Mouse (Mus musculus) forebrain, embryonic 16.5 days (tissue): Measurements from ENCODE around the gene 0610010F05Rik. TPM values are rescaled to one million over a fixed set of nuclear protein-coding genes. Genes with fewer than 3 reads are reported as not detected.
"Not testable (repeated sequence)": the region's sequence is repeated elsewhere in the genome, so short reads cannot be mapped to it uniquely, and the experiment has no call there.

ENCODE experiments used
- ATAC-seq: fragments of 200-750 bp; cut with Nextera tagmentation; 2 replicates; pipeline ENCODE4 v1.8.0; 2017; ENCODE audit warnings: mild to moderate bottlenecking, moderate library complexity
- H3K27ac ChIP-seq: fragments of 300-500 bp; sonication (generic); 2 replicates; pipeline ENCODE4 v1.5.1; 2014; ENCODE audit warnings: low read length, control low read depth
- H3K27me3 ChIP-seq: fragments of 300-500 bp; sonication (generic); replicated peaks from 2 replicates; pipeline ENCODE4 v1.6.1; 2014; ENCODE audit warnings: low read length; ENCODE audit not compliant: control insufficient read depth, insufficient read depth
- H3K36me3 ChIP-seq: fragments of 300-500 bp; sonication (generic); 2 replicates; pipeline ENCODE4 v1.6.1; 2014; ENCODE audit not compliant: control insufficient read depth, insufficient read depth
- H3K4me1 ChIP-seq: fragments of 300-500 bp; sonication (generic); replicated peaks from 2 replicates; pipeline ENCODE4 v1.6.1; 2014; ENCODE audit warnings: low read length; ENCODE audit not compliant: control insufficient read depth, insufficient read depth
- H3K4me2 ChIP-seq: fragments of 300-500 bp; sonication (generic); 2 replicates; pipeline ENCODE4 v1.6.1; 2014; ENCODE audit warnings: mild to moderate bottlenecking, low read length, control low read depth
- H3K4me3 ChIP-seq: fragments of 300-500 bp; sonication (generic); replicated peaks from 2 replicates; pipeline ENCODE4 v1.5.1; 2014; ENCODE audit warnings: mild to moderate bottlenecking, low read length, control low read depth
- H3K9ac ChIP-seq: fragments of 300-500 bp; sonication (generic); replicated peaks from 2 replicates; pipeline ENCODE4 v1.6.1; 2014; ENCODE audit warnings: low read depth, low read length, control low read depth
- H3K9me3 ChIP-seq: fragments of 300-500 bp; sonication (generic); 2 replicates; pipeline ENCODE4 v1.6.1; 2016; ENCODE audit warnings: low read length; ENCODE audit not compliant: control insufficient read depth
- WGBS: fragments of 180-500 bp; shearing (Covaris S2); extraction: QIAGEN DNeasy Blood & Tissue Kit; methylation state at CpG from one replicate; pipeline ENCODE4 v1.1.7; 2014; 5-methylcytosine and 5-hydroxymethylcytosine counted together
- polyA plus RNA-seq: library from polyadenylated mRNA; unstranded; fragments of >200 nt; fragmentation: Nextera tagmentation; extraction: Ambion mirVana; gene quantifications from 2 replicates; pipeline ENCODE4 v1.2.1, GENCODE M21; 2015

Gene 0610010F05Rik
- polyA plus RNA-seq, 1 experiment from 2014 or later, result 137 TPM

DNA sequence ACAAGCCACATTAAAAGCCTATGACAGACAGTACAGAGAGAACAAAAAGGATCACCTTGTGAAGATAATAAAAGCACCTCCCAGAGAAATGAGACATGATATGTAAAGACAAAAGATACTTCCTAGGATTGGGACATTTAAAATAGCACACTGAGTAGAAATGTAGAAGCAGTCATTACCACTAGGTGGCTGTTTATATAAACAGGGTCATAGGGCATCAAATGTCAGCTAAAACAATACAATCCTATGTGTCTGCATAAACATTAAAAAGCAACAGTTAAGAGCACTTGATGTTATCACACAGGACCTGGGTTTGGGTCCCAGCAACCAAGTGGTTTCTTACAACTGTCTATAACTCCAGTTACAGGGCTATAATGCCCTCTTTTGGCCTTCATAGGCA lies 2.8 kb downstream of the 0610010F05Rik start:
- no peak overlapping the region for H3K27ac ChIP-seq
- no peaks in the 10 kb centered on the region for H3K27me3 ChIP-seq
- no peak overlapping the region for H3K4me3 ChIP-seq
- H3K4me2 ChIP-seq, result no peak overlapping the region
- no peaks in the 10 kb centered on the region for H3K9me3 ChIP-seq
- ATAC-seq, result no peak
- H3K36me3 ChIP-seq, result peaks cover 10% of the 10 kb centered on the region; the same call in 1 of the 2 replicates
- H3K4me1 ChIP-seq, result peaks cover 17% of the 10 kb centered on the region
- no peak overlapping the region for H3K9ac ChIP-seq

DNA sequence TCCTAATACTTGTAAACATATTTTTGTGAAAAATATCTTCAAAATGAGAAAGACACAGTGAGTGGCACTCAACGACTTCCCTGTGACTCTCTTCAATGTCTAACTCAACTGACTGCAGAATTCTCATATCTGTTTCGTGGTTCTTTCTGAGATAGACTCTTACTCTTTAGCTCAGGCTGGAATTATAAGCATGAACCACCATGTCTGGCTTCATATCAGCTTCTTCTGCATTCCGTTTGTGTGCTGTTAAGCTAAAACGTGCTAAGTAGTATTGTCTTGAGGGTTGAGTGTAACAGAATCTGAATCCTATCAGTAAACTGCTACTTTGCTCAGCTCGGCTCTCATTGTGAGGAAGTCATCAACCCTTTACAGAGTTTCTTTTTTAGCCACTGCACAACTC lies 14.4 kb downstream of the 0610010F05Rik start:
- Histone ChIP-seq H3K27me3 (no peaks in the 10 kb centered on the region), H3K9ac (no peak overlapping the region), H3K36me3 (peaks cover 19% of the 10 kb centered on the region), H3K4me3 (no peak overlapping the region), H3K9me3 (no peaks in the 10 kb centered on the region), H3K27ac (no peak overlapping the region), H3K4me1 (no peaks in the 10 kb centered on the region), H3K4me2 (no peak overlapping the region)
- ATAC-seq, result no peak
- WGBS, result 81% methylated on average over 5 of the region's 5 CpGs

DNA sequence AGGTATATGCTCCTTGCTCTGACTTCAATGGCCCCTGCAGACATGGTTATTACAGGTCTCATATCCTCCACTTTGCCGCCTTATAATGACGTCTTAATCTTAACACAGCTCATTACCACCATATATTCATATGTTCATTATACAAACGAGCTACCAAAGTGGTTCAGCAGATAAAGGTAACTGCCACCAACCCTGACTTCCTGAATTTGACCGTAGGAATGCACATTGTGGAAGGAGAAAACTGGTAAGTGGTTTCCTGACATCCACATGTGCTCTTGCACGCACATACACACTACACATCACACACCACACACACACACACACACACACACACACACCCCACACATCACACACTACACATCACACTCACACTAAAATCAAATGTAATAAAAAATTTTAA lies 18.9 kb downstream of the 0610010F05Rik start:
- Histone ChIP-seq H3K36me3 (peaks cover 7% of the 10 kb centered on the region), H3K4me3 (no peak overlapping the region), H3K9ac (no peak overlapping the region), H3K9me3 (no peaks in the 10 kb centered on the region), H3K27me3 (no peaks in the 10 kb centered on the region), H3K27ac (no peak overlapping the region), H3K4me1 (no peaks in the 10 kb centered on the region), H3K4me2 (no peak overlapping the region)
- 72% methylated on average over 5 of the region's 5 CpGs for WGBS
- no peak for ATAC-seq

DNA sequence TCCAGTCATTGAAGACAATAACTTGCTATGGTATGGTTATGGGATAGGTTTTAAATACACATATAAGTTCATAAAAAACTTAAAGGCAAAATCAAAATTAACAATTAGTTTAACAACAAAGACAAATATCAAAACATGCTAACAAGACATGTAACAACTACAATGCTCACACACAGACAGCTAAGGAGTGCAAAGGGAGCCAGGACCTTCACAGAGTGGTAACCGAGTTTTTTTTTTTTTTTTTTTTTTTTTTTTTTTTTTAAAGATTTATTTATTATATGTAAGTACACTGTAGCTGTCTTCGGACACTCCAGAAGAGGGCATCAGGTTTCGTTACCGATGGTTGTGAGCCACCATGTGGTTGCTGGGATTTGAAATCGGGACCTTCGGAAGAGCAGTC lies 26.1 kb downstream of the 0610010F05Rik start:
- H3K27ac ChIP-seq, H3K27me3 ChIP-seq, H3K9me3 ChIP-seq, H3K4me3 ChIP-seq, H3K4me1 ChIP-seq, H3K9ac ChIP-seq, H3K4me2 ChIP-seq, ATAC-seq: not testable (repeated sequence)
- H3K36me3 ChIP-seq, result peaks cover 13% of the 10 kb centered on the region
- WGBS, result 89% methylated on average over 6 of the region's 6 CpGs

DNA sequence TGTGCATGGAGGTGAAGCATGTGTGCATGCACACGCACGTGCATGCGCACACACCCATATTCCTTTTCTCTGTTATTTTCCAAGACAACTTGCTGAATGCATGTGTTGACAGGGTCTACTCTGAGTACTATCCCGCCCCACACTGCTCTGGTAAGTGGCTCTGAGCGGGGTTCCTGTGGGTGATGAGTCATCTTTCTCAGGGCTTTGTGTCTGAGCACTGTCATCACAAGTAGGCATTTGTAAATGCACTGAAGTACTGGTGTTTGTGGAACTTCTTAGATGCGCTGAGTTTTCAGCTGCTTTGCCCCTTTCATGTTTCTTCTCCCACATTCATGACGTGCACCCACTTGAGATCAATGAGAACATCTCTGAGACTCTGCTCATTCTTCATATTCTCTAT lies 63.3 kb downstream of the 0610010F05Rik start:
- peaks cover 16% of the 10 kb centered on the region for H3K36me3 ChIP-seq
- WGBS, result 93% methylated on average over 7 of the region's 7 CpGs
- no peak overlapping the region for H3K4me2 ChIP-seq
- H3K9me3 ChIP-seq, result no peaks in the 10 kb centered on the region
- no peak overlapping the region for H3K27ac ChIP-seq
- no peak for ATAC-seq
- no peak overlapping the region for H3K9ac ChIP-seq
- H3K27me3 ChIP-seq, result no peaks in the 10 kb centered on the region
- H3K4me3 ChIP-seq, result no peak overlapping the region
- H3K4me1 ChIP-seq, result no peaks in the 10 kb centered on the region

DNA sequence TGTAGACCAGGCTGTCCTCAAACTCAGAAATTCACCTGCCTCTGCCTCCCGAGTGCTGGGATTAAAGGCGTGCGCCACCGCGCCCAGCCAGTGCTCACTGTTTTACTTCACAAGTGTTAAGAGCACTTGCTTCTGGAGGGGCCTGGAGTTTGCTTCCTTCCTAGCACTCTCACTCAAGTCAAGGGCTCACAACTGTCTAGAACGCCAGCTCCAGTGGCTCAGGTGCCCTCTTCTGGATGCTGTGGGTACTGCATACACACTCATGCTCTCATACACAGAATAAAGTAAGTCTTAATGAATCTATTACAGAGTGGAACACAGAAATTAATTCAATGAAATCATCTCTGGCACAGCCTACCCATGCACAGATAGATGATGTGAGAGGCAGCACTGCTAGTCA lies 67.7 kb downstream of the 0610010F05Rik start:
- Histone ChIP-seq H3K4me3 (no peak overlapping the region), H3K36me3 (peaks cover 8% of the 10 kb centered on the region), H3K4me1 (no peaks in the 10 kb centered on the region), H3K4me2 (no peak overlapping the region), H3K9me3 (no peaks in the 10 kb centered on the region), H3K27ac (no peak overlapping the region), H3K9ac (no peak overlapping the region), H3K27me3 (no peaks in the 10 kb centered on the region)
- ATAC-seq, result peak; percentile 72; the same call in 1 of the 2 replicates
- 47% methylated on average over 6 of the region's 6 CpGs for whole genome bisulfite sequencing

DNA sequence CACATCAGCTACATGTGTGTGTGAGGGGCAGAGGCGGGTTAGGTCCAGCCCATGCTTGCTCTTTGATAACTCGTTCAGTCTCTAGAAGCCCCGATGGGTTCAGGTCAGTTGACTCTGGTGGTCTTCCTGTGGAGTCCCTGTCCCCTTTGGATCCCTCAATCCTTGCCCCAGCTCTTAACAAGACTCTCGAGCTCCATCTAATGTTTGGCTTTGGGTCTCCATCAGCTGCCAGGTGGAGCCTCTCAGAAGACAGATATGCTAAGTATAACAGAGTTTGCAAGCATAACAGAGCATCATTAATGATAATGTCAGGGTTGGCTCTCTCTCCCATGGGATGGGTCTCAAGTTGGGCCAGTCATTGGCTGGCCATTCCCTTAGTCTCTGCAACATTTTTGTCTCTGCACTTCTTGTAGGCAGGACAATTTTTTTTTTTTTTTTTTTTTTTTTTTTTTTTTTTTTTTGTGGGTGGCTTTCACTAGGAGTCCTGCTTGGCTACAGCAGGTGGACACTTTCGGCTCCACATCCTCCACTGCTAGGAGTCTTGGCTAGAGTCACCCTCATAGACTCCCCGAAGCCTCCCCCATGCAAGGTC lies 76.3 kb downstream of the 0610010F05Rik start:
- H3K9ac ChIP-seq, result no peak overlapping the region
- no peaks in the 10 kb centered on the region for H3K36me3 ChIP-seq
- no peaks in the 10 kb centered on the region for H3K9me3 ChIP-seq
- 67% methylated on average over 6 of the region's 6 CpGs for WGBS
- ATAC-seq, result no peak
- H3K27me3 ChIP-seq, result no peaks in the 10 kb centered on the region
- H3K4me2 ChIP-seq, result no peak overlapping the region
- no peaks in the 10 kb centered on the region for H3K4me1 ChIP-seq
- H3K4me3 ChIP-seq, result no peak overlapping the region
- H3K27ac ChIP-seq, result no peak overlapping the region

DNA sequence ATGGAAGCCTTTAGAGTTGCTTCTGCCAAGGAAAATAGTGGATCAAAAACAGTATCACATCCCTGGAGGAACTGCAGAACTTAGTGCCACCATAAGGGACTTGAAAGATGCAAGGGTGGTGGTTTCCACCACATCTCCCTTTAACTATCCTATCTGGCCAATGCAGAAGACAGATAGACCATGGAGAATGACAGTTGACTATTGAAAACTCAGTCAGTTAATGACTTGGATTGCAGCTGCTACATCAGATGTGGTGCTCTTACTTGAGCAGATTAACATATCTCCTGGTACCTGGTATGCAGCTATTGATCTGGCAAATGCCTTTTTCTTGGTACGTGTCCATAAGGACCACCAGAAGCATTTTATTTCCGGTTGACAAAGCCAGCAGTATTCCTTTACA lies 96.0 kb downstream of the 0610010F05Rik start:
- no peak overlapping the region for H3K9ac ChIP-seq
- H3K4me3 ChIP-seq, result no peak overlapping the region
- no peaks in the 10 kb centered on the region for H3K4me1 ChIP-seq
- H3K27ac ChIP-seq, result no peak overlapping the region
- H3K36me3 ChIP-seq, result no peaks in the 10 kb centered on the region
- H3K4me2 ChIP-seq, result no peak overlapping the region
- H3K9me3 ChIP-seq, result no peaks in the 10 kb centered on the region
- no peak for ATAC-seq
- H3K27me3 ChIP-seq, result no peaks in the 10 kb centered on the region
- 90% methylated on average over 2 of the region's 2 CpGs for WGBS

DNA sequence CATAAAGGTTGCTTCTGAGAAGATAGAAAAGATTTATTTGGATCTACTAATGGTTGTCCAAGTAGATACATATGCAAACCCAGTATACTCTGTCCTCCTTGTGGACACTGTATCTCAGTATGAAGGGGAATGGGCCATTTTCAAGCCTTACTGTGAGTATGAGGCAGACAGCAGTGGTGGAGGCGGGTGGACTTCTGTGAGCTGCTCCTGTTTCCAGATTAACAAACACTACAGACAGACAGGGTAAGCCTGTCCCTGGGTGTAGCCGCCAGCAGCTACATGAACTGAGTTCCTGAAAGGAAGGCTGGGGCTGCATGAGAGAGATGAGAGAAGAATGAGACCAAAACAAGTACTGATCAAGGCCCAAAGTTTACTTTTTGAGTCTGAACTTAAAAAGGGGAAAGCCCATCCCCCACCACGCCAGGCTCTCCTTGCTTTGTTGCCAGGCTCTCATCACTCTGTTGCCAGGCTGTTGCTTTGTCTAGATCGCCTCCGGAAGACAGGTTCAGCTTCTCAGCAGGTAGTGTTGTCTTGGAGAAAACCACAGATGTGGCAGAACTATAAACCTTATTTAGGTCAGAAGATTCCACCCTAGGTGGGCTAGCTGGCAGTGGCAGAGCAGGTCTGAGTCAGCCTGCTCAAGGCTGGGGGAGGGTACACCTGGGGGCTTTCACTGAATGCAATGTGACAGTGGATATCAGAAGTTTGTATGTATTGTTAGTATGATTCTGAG lies 112.8 kb downstream of the 0610010F05Rik start, which contains the start of gene 1700093K21Rik:
TSS of gene 1700093K21Rik (minus strand) at position 683 of the 733 bp plus-strand sequence.
- H3K9me3 ChIP-seq, result no peaks in the 10 kb centered on the region
- no peak for ATAC-seq
- no peaks in the 10 kb centered on the region for H3K27me3 ChIP-seq
- no peaks in the 10 kb centered on the region for H3K4me1 ChIP-seq
- H3K36me3 ChIP-seq, result no peaks in the 10 kb centered on the region
- no peak within 1 kb of the TSS for H3K27ac ChIP-seq
- WGBS, result 38% methylated on average over 5 of the region's 5 CpGs
- no peak within 1 kb of the TSS for H3K9ac ChIP-seq
- no peak within 1 kb of the TSS for H3K4me3 ChIP-seq
- no peak within 1 kb of the TSS for H3K4me2 ChIP-seq
